ENCODE assay signal across 9 mouse cellular contexts in genomic region chr9:71557737-71558136, GRCm38 (mm10). TPM values are rescaled to one million over a fixed set of nuclear protein-coding genes. Genes with fewer than 3 reads are reported as not detected.
DNase-seq lines count a peak whose midpoint lies in the region; ATAC-seq and TF ChIP-seq lines count a peak whose summit lies in the region.
"Had no signal": no experiment of that assay in that cellular context is flagged by ENCODE, and none has a peak within 500 bp of the region (broad histone marks: within the 10 kb centered on the region; RNA-seq: fewer than 3 reads in every experiment).

No protein-coding gene starts in this region.

- H3K27me3 ChIP-seq in forebrain, postnatal 0 days (ENCODE audit: insufficient read depth, low read length) = no peaks in the 10 kb centered on the region
- H3K27me3 ChIP-seq in forebrain, embryonic 13.5 days = no peaks in the 10 kb centered on the region
- H3K27me3 ChIP-seq: liver, embryonic 15.5 days had no signal

- no peaks in the 10 kb centered on the region for H3K9me3 ChIP-seq in forebrain, postnatal 0 days (ENCODE audit: low read length)
- H3K9me3 ChIP-seq in forebrain, embryonic 13.5 days (replicated peaks) = no peaks in the 10 kb centered on the region
- H3K9me3 ChIP-seq: liver, embryonic 15.5 days had no signal

- H3K4me2 ChIP-seq in forebrain, postnatal 0 days (ENCODE audit: low read depth) = no peak overlapping the region
- H3K4me2 ChIP-seq in forebrain, embryonic 13.5 days = no peak overlapping the region
- H3K4me2 ChIP-seq: liver, embryonic 15.5 days had no signal

- no peaks in the 10 kb centered on the region for H3K36me3 ChIP-seq in forebrain, postnatal 0 days (ENCODE audit: insufficient read depth)
- H3K36me3 ChIP-seq in forebrain, embryonic 13.5 days (ENCODE audit: poor library complexity, severe bottlenecking) = no peaks in the 10 kb centered on the region
- H3K36me3 ChIP-seq: liver, embryonic 15.5 days had no signal

- H3K4me3 ChIP-seq in forebrain, postnatal 0 days (ENCODE audit: low read depth, low read length) = no peak overlapping the region
- no peak overlapping the region for H3K4me3 ChIP-seq in forebrain, embryonic 13.5 days
- H3K4me3 ChIP-seq: liver, embryonic 15.5 days had no signal

- no peaks in the 10 kb centered on the region for H3K4me1 ChIP-seq in forebrain, postnatal 0 days (ENCODE audit: insufficient read depth)
- peaks cover 7% of the 10 kb centered on the region for H3K4me1 ChIP-seq in forebrain, embryonic 13.5 days
- H3K4me1 ChIP-seq: liver, embryonic 15.5 days had no signal

- peak; percentile 48 for ATAC-seq in forebrain, postnatal 0 days
- ATAC-seq in forebrain, embryonic 13.5 days = no peak

- H3K9ac ChIP-seq in forebrain, postnatal 0 days = no peak overlapping the region
- no peak overlapping the region for H3K9ac ChIP-seq in forebrain, embryonic 13.5 days
- H3K9ac ChIP-seq: liver, embryonic 15.5 days had no signal

- no peak overlapping the region for H3K27ac ChIP-seq in forebrain, postnatal 0 days (ENCODE audit: low read depth, low read length)
- no peak overlapping the region for H3K27ac ChIP-seq in forebrain, embryonic 13.5 days
- H3K27ac ChIP-seq: liver, embryonic 15.5 days had no signal

- no peak for TF ChIP-seq CTCF in forebrain, postnatal 0 days (IDR thresholded peaks at IDR 0.05; ENCODE audit: low read depth)

- WGBS in forebrain, postnatal 0 days = 8% methylated on average over 2 of the region's 2 CpGs
- 25% methylated on average over 2 of the region's 2 CpGs for WGBS in forebrain, embryonic 13.5 days

- peak; percentile 60 for DNase-seq in forebrain, postnatal 0 days
- DNase-seq in urinary bladder, postnatal 14 days (ENCODE audit: low spot score) = peak; percentile 68
- no peak for DNase-seq in urinary bladder, postnatal 36 days (ENCODE audit: low spot score in 2 of 2)
- DNase-seq in layer of hippocampus, postnatal 10 days (ENCODE audit: low spot score in 2 of 2) = peak; percentile 59 to 63
- peak; percentile 76 for DNase-seq in testis, postnatal 14 days (ENCODE audit: low spot score)
- no peak for DNase-seq in thymus, postnatal 25 days
- no peak for DNase-seq in urinary bladder, postnatal 25 days (ENCODE audit: low spot score)

RNA-seq across cellular contexts. Expression of gene Myzap, which starts 34.4 kb away (rescaled TPM):
- 1.7 and 1.8 TPM in 2 replicates for total RNA-seq in forebrain, postnatal 0 days (2014; rRNA removed)
- 1.3 and 2.0 TPM in 2 replicates for polyA plus RNA-seq in forebrain, postnatal 0 days (2015; fragmentation: Nextera tagmentation; extraction: Ambion mirVana)
- polyA plus RNA-seq in forebrain, embryonic 13.5 days (2015; fragmentation: Nextera tagmentation; extraction: Ambion mirVana) = 2.4 and 2.5 TPM in 2 replicates
- total RNA-seq in layer of hippocampus, postnatal 10 days (2021) = 1 to 10 TPM; 1.3 to 2.1 TPM

Comparison
In these comparisons a context has a peak if more than half of its experiments do, and no peak if none do; other contexts are left out.
1. DNase-seq: peak in forebrain, postnatal 0 days (single experiment), urinary bladder, postnatal 14 days (single experiment), layer of hippocampus, postnatal 10 days (2 of 2) and testis, postnatal 14 days (single experiment); none in urinary bladder, postnatal 36 days (0 of 2), thymus, postnatal 25 days (single experiment) and urinary bladder, postnatal 25 days (single experiment).